Mouse (Mus musculus) frontal cortex, postnatal 14 days (tissue): Measurements from ENCODE around the gene Tmem108.
A peak's percentile ranks its signal among the peaks of the same experiment; 100 is the strongest.

Source experiments
- DNase-seq, 2 experiments: peaks; one replicate each; pipeline ENCODE4 v3.0.0; 2022; ENCODE audit warnings: low spot score in 2 of 2

Gene Tmem108

GRCm38 (mm10) chr9:103548606-103549005 is 213.0 kb downstream of the Tmem108 start:
- DNase-seq, result no peak

DNA sequence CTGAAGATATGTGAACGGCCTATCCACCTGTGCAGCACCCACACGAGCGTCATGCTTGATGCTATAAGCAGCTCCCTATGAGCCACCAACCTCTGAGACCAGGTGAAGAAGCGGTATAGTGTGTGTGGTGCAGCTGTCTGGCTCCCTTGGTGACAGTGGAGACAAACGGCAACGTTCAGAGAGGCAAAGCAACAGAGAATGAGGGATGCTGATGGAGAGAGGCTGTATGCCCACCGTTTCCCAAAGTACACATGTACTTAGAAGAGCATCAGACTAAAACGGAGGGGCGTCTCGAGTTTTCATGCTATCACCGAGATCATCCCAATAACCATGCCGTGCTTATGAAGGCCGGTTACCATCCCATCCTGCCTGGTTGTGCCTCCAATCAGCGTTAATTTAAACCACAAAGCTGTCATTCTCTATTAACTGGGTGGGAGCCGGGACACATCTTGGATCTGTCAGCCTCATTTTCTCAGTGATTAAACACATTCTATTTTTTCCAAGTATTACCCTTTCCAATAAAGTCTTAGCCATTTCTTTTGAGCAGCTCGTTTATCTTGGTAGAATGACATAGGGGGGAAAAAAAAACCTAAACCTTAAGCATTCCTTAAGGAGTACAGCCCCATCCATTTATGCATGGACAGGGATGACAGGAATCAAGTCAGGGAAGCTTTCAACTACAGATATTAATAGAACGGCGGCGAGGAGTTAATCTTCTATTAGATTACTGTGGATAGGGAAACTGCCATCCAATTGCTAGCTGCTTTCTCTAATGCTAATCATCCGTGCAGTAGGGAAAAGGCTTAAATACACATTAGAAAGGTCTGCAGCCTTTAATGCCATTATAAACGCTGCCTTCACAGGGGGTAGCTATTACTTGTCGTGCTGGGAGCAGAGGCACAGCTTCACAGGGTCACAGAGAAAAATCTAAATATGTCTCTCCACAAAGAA is 214.7 kb downstream of the Tmem108 start:
- DNase-seq, result no peak

GRCm38 (mm10) chr9:103545729-103546128 is 215.9 kb downstream of the Tmem108 start:
- no peak for DNase-seq

- no peak for DNase-seq
These were observed 216.4 kb downstream of the Tmem108 start for GRCm38 (mm10) chr9:103545271-103545670.

GRCm38 (mm10) chr9:103544599-103544998 is 217.0 kb downstream of the Tmem108 start:
- DNase-seq, result no peak

GRCm38 (mm10) chr9:103540518-103540917 is 221.1 kb downstream of the Tmem108 start:
- DNase-seq, result no peak

DNA sequence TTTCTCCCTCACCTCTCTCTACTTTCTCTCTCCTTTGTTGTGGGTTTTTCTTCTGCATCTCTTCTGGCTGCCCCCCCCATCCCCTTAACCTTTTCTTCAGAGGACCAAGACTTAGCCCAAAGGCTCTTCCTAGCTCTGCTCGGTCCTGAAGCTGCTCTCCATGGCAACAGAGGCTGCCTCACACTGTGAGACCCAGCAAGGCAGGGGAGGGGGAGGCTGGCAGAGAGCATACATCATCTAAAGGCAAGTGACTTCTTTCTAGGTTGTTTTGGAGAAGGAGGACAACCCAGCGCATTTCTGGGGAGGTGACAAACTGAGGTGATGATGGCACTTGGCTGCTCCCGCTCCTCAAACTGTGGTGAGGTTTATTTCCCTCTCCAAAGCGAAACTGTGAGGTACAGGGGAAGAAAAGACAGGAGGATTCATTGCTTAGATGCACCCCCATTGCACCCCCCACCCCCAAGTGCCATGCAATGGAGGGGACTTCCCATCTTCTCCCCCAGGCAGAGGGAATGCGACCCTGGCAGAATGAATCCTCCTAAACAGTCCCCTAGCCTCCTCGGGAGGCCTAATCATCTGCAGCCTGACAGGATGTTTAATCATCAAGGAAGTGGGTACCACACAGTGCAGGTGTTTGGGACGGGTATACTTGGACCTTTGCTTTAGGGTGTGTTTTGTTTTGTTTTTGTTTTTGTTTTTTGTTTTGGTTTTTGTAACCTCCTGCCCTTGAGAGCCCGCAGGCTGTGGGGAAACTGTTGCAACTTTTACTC is 223.4 kb downstream of the Tmem108 start:
- DNase-seq, result no peak

GRCm38 (mm10) chr9:103536059-103536634 is 225.5 kb downstream of the Tmem108 start:
- no peak for DNase-seq

DNA sequence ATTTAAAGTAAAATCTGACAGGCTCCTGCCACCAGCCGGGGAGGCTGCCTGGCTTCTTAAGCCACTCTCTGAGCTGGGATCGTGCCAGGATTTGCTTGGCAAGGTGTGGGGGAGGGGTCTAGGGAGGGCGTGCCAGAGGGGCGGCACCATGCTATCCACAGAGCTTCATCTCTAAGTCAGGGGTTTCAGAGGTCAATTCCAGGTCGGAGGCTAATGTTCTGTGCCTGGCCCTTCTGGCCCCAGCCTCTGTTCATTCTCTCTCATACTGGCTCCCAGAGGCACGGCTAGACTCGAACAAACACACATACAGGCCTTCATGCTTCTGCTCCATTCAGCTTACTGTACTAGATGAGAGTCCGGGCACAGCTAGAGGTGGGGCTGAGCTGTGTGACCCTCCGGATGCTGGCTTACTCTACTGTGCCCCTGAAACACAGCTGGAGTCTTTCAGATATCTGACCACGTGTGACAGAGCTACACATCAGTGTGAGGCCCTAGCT is 236.5 kb downstream of the Tmem108 start:
- no peak for DNase-seq

GRCm38 (mm10) chr9:103524600-103524999 is 237.0 kb downstream of the Tmem108 start:
- no peak for DNase-seq

DNA sequence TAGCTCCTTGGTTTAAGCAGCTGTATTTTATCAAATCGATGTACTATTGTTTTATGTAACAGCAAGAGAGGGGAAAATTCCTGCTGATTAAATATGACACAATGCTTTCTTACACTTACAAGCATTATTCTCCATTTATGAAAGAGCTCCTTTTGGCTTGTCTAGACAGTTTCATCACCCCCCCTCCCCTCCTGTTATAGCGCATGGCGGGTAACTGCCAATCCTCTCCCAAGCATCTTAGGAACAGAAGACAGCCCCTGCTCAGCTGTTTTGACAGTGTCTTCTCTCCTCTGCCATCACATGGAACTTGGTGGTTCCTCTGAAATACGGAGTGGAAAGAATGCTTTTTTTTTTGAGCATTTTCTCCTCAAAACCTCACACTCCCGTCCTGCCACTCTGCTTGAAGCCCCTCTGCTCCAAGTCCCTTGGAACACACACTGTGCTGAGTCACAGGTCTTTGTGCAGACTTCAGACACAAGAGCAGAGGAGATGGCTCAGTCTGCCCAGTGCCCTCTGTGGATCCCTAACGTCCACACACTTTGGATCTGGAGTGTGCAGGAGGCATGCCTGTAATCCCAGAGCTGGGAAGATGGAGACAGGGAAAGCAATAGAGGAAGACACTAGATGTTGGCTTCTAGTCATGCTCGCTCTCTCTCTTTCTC is 237.8 kb downstream of the Tmem108 start:
- no peak for DNase-seq

- no peak for DNase-seq
These were observed 238.6 kb downstream of the Tmem108 start for GRCm38 (mm10) chr9:103523008-103523407.

GRCm38 (mm10) chr9:103513884-103514283 is 247.8 kb downstream of the Tmem108 start:
- DNase-seq, result no peak

- DNase-seq, result no peak
These were observed 249.4 kb downstream of the Tmem108 start for GRCm38 (mm10) chr9:103512257-103512656.

DNA sequence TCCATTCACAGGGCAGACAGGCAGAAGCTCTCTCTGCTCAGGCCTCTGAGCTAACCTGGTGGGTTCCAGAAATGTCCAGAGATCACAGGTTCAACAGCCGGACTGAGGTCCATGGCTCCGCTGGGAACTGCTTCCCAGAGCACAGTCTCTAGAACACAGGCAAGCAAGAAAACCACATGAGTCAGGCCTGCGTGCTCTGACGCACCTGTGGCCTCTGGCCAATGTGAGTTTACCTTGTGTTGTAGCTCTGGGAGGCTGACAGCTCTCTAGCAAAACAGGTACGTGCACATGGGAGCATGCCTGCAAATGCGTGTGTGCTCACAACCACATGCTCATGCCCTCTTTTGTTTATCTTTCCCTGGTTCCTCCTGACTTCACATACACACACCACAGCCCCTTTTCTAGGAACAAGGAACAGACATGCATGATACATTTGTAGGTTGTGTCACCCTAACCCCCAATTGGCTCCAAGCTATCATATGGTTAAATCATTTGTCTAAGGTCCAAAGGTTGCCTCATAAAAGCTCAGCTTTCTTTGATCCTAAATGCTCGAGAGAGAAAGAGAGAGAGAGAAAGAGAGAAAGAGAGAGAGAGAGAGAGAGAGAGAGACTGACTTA is 254.6 kb downstream of the Tmem108 start:
- DNase-seq, result no peak

DNA sequence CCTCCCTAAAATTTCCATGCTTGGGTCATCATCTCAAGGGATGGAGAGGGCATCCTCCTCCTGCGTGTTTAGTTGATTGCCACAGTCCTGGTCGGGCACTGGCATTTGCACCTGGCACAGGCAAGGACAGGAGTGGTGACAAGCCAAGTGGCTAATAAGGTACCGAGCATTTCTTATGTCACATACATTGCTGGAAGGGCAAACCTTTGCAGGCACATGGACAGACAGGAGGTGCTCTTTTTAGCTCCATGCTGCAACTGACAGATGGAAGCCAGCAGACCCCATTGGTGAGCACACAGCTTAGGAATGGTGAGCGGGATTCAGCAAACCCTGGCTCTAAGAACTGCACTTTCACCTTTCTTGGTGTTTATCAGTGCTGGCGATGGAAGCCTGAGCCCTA is 256.6 kb downstream of the Tmem108 start:
- DNase-seq, result no peak

DNA sequence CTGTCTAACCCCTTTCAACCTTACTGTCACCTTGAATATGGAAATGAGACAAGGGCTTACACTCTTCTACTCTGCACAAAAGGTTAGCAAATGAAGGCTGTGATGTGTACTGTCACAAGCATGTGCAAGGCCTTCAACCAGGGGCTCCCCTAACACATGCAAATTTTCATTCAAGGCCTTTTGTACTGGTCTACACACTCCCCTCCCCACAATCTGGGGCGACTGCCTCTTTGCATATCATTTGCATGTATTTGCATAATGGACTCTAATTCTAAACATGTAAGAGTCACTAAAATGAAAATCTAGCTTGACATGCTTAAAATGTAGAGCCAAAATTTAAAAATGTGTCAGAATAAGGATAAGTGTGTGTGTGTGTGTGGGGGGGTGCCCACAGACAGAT is 257.0 kb downstream of the Tmem108 start:
- DNase-seq, result no peak

DNA sequence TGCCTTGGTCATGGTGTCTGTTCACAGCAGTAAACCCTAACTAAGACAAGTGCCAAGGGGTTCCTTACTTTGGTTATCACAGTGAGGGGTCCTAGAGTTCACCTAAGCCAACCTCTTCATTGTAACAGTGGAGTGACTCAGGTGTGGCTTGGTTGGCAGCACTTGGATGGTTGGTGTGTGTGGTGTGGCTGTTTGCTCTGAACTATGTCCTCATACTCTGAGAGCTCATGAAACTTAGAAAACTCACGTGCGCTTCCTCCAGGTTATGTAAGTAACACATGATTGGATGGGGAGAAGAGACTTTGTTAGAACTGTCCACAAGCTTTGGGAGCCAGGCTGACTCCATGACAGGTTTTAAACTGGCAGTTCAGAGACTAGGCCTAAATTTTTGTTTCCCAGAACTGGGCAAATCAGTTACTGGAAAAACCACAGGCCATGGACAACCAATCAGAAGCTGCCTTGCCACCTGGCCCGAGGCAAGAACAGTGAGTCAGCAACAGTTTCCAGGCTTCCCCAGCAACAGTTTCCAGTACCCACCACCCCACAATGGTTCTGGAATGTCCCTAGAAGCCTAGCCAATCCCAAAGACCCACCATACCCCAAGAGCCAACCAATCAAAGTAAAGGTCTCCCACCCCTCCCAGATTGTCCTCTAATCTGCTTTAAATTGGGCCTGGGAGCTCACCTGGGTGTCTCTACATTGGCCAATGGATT is 257.9 kb downstream of the Tmem108 start:
- DNase-seq, result no peak

DNA sequence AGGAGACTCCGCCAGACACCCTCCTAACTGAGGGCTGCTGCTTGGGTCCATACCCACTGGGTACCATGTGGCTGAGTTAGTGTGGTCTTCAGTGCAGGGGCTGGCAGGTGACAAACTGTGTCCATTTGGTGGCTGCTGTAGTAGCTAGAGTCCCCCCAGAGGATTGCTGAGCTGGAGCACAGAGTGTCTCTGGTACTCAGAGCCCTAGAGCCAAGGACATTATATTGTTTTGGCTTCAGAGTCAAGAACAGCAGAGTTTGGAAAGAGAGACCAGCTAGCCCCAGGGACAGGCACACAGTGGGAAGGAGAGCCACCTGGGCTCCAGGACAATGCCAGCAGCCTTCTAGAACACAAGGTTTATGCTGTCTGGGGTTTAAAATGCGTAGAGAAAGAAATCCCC is 259.0 kb downstream of the Tmem108 start:
- no peak for DNase-seq

- peak; percentile 64 to 73 for DNase-seq
These were observed 259.7 kb downstream of the Tmem108 start for GRCm38 (mm10) chr9:103501861-103502364.
